Mouse (Mus musculus) neutrophil, adult 59 days (primary cell): Measurements from ENCODE around the gene Fstl1. TPM values are rescaled to one million over a fixed set of nuclear protein-coding genes. Genes with fewer than 3 reads are reported as not detected.

Source experiments
- total RNA-seq, 2 experiments: library from RNA; stranded (reverse); gene quantifications; 1 replicate in 1 of 2; 2 replicates in 1 of 2; pipeline ENCODE4 v1.2.4; 2023

The Fstl1 gene
- under 1 TPM; 0.53 to 0.62 TPM for total RNA-seq

GRCm38 (mm10) chr16:37776860-37777651, at the start of gene Fstl1:
Gene Fstl1, plus strand, starts transcription at chr16:37776873.

GRCm38 (mm10) chr16:37861029-37861428, 84.4 kb downstream of the Fstl1 start, which contains the start of gene Gm36028:
Gene Gm36028, minus strand, starts transcription at chr16:37861146.

GRCm38 (mm10) chr16:37867791-37868505, 91.3 kb downstream of the Fstl1 start, which contains the start of gene Lrrc58:
Gene Lrrc58, plus strand, starts transcription at chr16:37868389.

Other genes starting within 250 kb of the Fstl1 start
- 1 to 10 TPM; 5.5 to 6.6 TPM for gene Gtf2e1, start 237.1 kb upstream of the Fstl1 start, total RNA-seq
- gene Rabl3, start 237.0 kb upstream of the Fstl1 start, total RNA-seq = 1 to 10 TPM; 5.7 TPM
- gene Hgd, start 196.7 kb upstream of the Fstl1 start, total RNA-seq = not detected
- gene Ndufb4, start 122.4 kb upstream of the Fstl1 start, total RNA-seq = 10 to 100 TPM; 25.4 to 31.6 TPM
- gene Gm36028, start 84.3 kb downstream of the Fstl1 start, total RNA-seq = under 1 TPM in 1 of 2 experiments, not detected in 1; 0.33 TPM
- 10 to 100 TPM; 22.4 to 26.7 TPM for gene Lrrc58, start 91.5 kb downstream of the Fstl1 start, total RNA-seq
- not detected for gene Gpr156, start 139.6 kb downstream of the Fstl1 start, total RNA-seq